Mouse (Mus musculus) kidney, adult 11 months (tissue): ENCODE data around the gene Hapln4.
"Not testable (repeated sequence)": the region's sequence is repeated elsewhere in the genome, so short reads cannot be mapped to it uniquely, and the experiment has no call there.

ENCODE experiments used
- DNase-seq: peaks from one replicate; pipeline ENCODE4 v3.0.0; 2022

Hapln4 gene

DNA sequence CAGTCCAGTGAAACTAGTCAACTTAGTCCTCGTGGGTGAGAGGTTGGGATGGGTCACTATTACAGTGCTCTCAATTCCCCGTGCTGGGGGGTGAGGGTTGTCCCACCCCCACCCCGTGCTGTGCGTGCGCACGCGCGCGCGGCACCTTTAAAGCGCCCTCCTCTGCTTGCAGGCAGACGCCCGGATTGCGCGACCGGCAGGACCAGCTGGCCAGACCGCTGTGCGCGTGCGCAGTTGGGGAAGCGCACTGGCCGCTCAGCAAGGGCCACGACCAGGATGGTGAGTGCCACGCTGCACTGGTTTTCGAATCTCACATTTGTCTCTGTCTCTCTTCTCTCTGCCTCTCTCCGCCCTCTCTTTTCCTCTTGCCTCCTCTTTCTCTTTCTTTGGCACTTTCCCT is at the start of gene Hapln4:
Gene Hapln4 (plus strand): TSS at position 173 of the 400 bp plus-strand sequence.
- DNase-seq, result peak; percentile 28

GRCm38 (mm10) chr8:70037994-70038393 is 45.3 kb upstream of the Hapln4 start:
- DNase-seq, result no peak

DNA sequence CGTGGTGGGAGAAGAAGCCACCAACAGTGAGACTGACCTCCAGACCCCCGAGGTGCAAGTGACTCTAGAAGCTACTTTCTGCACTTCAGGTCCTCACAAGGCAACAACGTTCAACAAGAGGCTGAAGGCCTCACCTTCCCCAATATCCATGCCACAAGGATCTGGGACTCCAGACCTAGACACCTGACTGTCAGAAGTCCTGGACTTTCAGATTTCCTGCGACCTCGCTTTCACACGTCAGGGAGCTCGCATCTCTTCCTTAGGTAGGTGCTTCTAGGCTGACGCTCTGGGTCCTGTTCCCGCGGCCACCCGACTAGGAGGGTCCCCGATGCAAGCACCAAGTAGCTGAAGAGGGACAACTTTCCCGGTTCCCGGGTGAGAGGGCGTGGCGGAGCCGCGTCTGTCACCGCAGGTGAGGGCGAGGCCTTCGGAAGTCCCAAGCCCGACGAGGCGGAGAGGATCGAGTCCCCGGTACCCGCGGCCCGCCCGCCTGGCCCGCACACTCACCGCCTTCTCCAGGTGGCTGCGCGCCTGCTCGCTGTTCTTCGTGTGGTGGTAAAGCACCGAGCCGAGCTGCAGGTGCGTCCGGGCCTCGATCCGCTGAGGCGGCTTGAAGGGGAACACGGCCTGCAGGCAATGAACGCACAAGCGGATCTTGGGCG is 41.2 kb upstream of the Hapln4 start:
- DNase-seq, result peak; percentile 11

- peak; percentile 95 for DNase-seq
Observed at GRCm38 (mm10) chr8:70042583-70043455, 40.4 kb upstream of the Hapln4 start, which contains the start of the genes Mau2 and Sugp1. Mau2 (minus strand) TSS chr8:70042734. Sugp1 (plus strand) TSS chr8:70042813.

- peak; percentile 16 for DNase-seq
Observed at GRCm38 (mm10) chr8:70043996-70044395, 39.3 kb upstream of the Hapln4 start.

DNA sequence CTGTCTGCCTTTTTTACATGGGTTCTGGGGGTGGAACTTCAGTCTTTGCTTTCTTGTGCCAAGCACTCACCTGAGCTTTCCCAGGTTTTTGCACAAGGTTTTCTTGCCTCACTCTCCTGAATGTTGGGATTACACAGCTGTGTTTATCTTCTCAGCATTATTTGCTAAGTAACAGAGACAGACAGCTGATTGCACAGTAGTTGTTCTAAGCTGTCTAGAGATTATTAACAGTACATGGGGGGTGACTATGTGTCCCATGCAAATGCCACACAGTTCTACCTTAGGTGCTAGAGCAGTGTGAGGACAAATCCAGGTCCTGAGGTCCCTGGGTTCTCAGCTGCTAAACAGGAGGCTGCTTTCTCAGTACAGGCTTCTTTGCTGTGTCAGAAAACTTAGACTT is 33.6 kb upstream of the Hapln4 start:
- DNase-seq, result no peak

- DNase-seq, result not testable (repeated sequence)
Observed at GRCm38 (mm10) chr8:70050434-70050833, 32.8 kb upstream of the Hapln4 start.

- no peak for DNase-seq
Observed at GRCm38 (mm10) chr8:70057721-70058120, 25.5 kb upstream of the Hapln4 start.

- DNase-seq, result peak; percentile 39
Observed at GRCm38 (mm10) chr8:70071836-70072440, 11.3 kb upstream of the Hapln4 start.

- peak; percentile 80 for DNase-seq
Observed at GRCm38 (mm10) chr8:70072441-70073069, 10.7 kb upstream of the Hapln4 start, which contains the start of gene Tm6sf2. Tm6sf2 (plus strand) TSS chr8:70072924.

GRCm38 (mm10) chr8:70073120-70073519 is 10.1 kb upstream of the Hapln4 start:
- DNase-seq, result no peak

GRCm38 (mm10) chr8:70073682-70074081 is 9.6 kb upstream of the Hapln4 start:
- no peak for DNase-seq

DNA sequence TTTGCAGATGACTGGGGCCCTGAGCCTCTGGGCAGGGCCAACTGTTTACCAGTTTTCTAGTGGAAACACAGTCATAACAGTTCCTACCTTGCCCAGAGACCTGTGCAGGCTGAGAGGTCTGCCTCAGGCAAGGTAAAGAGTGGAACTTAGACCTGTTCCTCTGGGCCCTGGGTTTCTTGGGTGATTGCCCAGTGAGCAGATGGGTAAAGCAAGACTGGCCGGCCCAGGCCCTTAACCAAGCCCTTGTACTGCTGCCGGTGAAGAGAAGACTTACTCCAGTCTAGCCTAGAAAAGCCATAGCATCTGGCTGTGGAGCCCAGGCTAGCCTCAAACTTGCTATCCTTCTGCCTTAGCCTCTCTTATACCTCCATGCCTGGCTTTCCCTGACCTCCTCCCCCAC is 1.3 kb upstream of the Hapln4 start:
- no peak for DNase-seq

DNA sequence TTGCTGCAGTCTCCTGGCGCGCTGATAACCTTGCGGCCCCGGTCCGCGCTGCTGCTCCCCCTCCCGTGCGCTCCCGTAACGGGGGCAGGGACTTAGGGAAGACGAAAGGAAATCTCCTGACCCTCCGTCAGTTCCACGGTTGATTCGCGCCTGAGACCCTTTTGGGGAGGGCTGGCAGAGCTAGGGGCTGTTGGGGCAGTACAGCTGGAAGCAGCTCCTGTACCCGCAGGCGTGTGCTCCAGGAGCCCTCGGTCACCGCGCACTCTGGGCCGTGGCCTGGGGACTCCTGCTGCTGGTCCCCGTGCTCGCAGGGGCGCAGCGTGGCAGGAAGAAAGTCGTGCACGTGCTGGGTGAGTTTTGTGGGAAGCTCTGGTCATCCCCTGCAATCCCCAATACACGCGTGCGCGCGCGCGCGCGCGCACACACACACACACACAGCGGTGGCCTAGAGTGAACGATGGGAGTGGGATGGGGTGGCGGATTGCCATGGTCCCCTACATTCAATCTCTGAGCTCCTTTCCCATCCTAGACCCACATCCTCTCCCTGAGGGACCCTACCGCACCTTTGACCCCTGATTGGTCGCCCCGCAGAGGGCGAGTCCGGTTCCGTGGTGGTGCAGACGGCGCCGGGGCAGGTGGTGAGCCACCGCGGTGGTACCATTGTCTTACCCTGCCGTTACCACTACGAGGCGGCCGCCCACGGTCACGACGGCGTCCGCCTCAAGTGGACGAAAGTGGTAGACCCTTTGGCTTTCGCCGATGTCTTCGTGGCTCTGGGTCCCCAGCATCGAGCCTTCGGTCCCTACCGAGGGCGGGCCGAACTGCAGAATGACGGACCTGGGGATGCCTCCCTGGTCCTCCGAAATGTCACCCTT is 1.2 kb downstream of the Hapln4 start:
- no peak for DNase-seq

- DNase-seq, result no peak
Observed at GRCm38 (mm10) chr8:70086151-70086550, 2.9 kb downstream of the Hapln4 start.

DNA sequence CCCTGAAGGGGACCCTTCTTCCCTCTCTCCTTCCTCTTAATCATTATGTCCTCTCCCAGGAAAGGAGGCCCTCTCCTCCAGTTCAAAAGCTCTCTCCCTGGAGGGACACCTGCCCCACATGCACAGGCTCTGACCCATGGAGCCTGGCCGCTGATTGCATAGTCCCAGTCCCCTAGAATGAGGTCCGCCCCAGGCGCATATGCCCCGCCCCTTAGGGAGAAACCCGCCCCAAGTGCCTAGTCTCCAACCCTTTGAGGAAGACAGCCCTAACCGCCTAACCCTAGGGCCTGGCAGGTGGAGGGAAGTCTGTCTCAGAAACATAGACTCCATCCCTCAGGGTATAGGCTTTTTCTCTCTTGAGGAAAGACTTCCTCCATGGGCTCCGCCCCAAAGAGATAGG is 4.0 kb downstream of the Hapln4 start:
- no peak for DNase-seq

GRCm38 (mm10) chr8:70087836-70088650 is 4.8 kb downstream of the Hapln4 start:
- DNase-seq, result no peak

DNA sequence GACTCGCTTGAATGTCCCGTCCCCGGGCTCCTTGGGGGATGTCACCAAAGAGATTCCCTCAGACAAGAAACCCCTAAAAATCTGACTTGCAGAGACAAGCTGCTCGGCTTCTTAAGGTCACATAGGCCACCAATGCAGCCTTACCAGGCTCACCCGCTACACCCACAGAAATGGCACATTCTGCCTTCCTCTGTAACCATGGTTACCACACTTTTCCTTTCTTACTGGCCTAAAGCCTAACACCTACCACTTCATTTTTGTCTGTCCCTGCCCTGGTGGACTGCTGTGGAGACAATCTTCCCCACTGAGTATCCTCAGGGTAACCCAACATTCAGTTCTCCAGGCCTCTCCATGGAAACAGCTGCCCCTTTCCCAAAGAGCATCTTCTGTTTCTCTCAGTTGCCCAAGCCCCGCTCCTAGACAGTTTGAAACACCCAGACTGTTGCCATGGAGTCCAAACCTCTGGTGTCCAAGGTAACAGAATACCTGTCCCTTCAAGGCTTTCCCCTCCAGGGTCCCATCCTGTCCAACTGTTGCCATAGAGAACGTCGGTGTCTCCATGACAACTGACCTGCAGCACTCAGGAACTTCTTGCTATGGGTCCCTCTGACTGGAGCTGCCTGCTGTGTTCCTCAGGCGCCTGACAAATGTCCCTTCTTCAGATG is 6.2 kb downstream of the Hapln4 start:
- no peak for DNase-seq

- DNase-seq, result no peak
Observed at GRCm38 (mm10) chr8:70092786-70093185, 9.5 kb downstream of the Hapln4 start.

- no peak for DNase-seq
Observed at GRCm38 (mm10) chr8:70099276-70099675, 16.0 kb downstream of the Hapln4 start.

GRCm38 (mm10) chr8:70100241-70100640 is 17.0 kb downstream of the Hapln4 start:
- DNase-seq, result no peak
